Mouse (Mus musculus) myocyte (in vitro differentiated cells): ENCODE data around the gene Zmynd15. TPM values are rescaled to one million over a fixed set of nuclear protein-coding genes. Genes with fewer than 3 reads are reported as not detected.
A peak's percentile ranks its signal among the peaks of the same experiment; 100 is the strongest.

Experiments
- H3K27me3 ChIP-seq: one replicate; pipeline ENCODE4 v1.6.1; 2011; ENCODE audit not compliant: control insufficient read depth, insufficient read depth, insufficient read length
- H3K36me3 ChIP-seq: one replicate; pipeline ENCODE4 v1.6.1; 2011; ENCODE audit not compliant: control insufficient read depth, insufficient read depth
- H3K4me2 ChIP-seq: one replicate; pipeline ENCODE4 v1.6.1; 2011; ENCODE audit warnings: low read depth, control low read depth
- H3K4me3 ChIP-seq: one replicate; pipeline ENCODE4 v1.5.1; 2011; ENCODE audit warnings: mild to moderate bottlenecking, control low read depth, moderate library complexity
- H3K79me2 ChIP-seq: one replicate; pipeline ENCODE4 v1.6.1; 2011; ENCODE audit not compliant: control insufficient read depth, insufficient read depth
- H3ac ChIP-seq: one replicate; pipeline ENCODE4 v1.6.1; 2011; ENCODE audit not compliant: control insufficient read depth, insufficient read length
- CEBPB ChIP-seq: IDR thresholded peaks from 2 replicates; pipeline ENCODE4 v1.6.1; 2011; ENCODE audit warnings: mild to moderate bottlenecking, moderate library complexity; ENCODE audit not compliant: poor library complexity, insufficient read depth, severe bottlenecking
- E2F4 ChIP-seq: IDR thresholded peaks from one replicate; pipeline ENCODE4 v1.6.1; 2011; ENCODE audit warnings: mild to moderate bottlenecking, control low read depth, moderate library complexity; ENCODE audit not compliant: insufficient read depth
- MAX ChIP-seq: IDR thresholded peaks from one replicate; pipeline ENCODE4 v1.6.1; 2011; ENCODE audit warnings: low read depth, mild to moderate bottlenecking, control low read depth
- MYOD1 ChIP-seq, 3 experiments: IDR thresholded peaks; one replicate each; pipeline ENCODE4 v1.6.1; 2011; ENCODE audit warnings: control low read depth in 2 of 3, low read depth in 2 of 3, mild to moderate bottlenecking in 2 of 3, moderate library complexity in 1 of 3; ENCODE audit not compliant: insufficient read length in 2 of 3, control insufficient read depth in 1 of 3
- MYOG ChIP-seq, 3 experiments: IDR thresholded peaks; one replicate each; pipeline ENCODE4 v1.6.1; 2011; ENCODE audit warnings: control low read depth in 2 of 3, low read depth in 2 of 3, mild to moderate bottlenecking in 2 of 3; ENCODE audit not compliant: insufficient read length in 2 of 3, control insufficient read depth in 1 of 3, insufficient read depth in 1 of 3
- POLR2A ChIP-seq: IDR thresholded peaks from one replicate; pipeline ENCODE4 v1.6.1; 2011; ENCODE audit warnings: low read depth, mild to moderate bottlenecking, control low read depth, moderate library complexity; ENCODE audit not compliant: insufficient read length
- POLR2AphosphoS2 ChIP-seq: IDR thresholded peaks from one replicate; pipeline ENCODE4 v1.6.1; 2011; ENCODE audit warnings: low read depth, control low read depth; ENCODE audit not compliant: insufficient read length
- REST ChIP-seq: IDR thresholded peaks from one replicate; pipeline ENCODE4 v1.6.1; 2011; ENCODE audit warnings: mild to moderate bottlenecking, control low read depth, moderate library complexity; ENCODE audit not compliant: insufficient read depth, insufficient read length
- SRF ChIP-seq: IDR thresholded peaks from one replicate; pipeline ENCODE4 v1.6.1; 2011; ENCODE audit warnings: low read depth; ENCODE audit not compliant: control insufficient read depth, insufficient read length
- TCF12 ChIP-seq: IDR thresholded peaks from one replicate; pipeline ENCODE4 v1.6.1; 2011; ENCODE audit warnings: mild to moderate bottlenecking, control low read depth; ENCODE audit not compliant: poor library complexity, insufficient read depth, severe bottlenecking
- TCF3 ChIP-seq: IDR thresholded peaks from one replicate; pipeline ENCODE4 v1.6.1; 2011; ENCODE audit warnings: low read depth, control low read depth; ENCODE audit not compliant: insufficient read length
- USF1 ChIP-seq: IDR thresholded peaks from one replicate; pipeline ENCODE4 v1.6.1; 2011; ENCODE audit warnings: low read depth, mild to moderate bottlenecking, control low read depth, moderate library complexity
- polyA plus RNA-seq: library from polyadenylated mRNA; unstranded; fragments of >200 nt; fragmentation: generic; extraction: Trizol; gene quantifications from one replicate; pipeline ENCODE4 v1.2.1, GENCODE M21; 2012; ENCODE audit warnings: missing spikeins

The Zmynd15 gene
- polyA plus RNA-seq, 1 experiment, result not detected

DNA sequence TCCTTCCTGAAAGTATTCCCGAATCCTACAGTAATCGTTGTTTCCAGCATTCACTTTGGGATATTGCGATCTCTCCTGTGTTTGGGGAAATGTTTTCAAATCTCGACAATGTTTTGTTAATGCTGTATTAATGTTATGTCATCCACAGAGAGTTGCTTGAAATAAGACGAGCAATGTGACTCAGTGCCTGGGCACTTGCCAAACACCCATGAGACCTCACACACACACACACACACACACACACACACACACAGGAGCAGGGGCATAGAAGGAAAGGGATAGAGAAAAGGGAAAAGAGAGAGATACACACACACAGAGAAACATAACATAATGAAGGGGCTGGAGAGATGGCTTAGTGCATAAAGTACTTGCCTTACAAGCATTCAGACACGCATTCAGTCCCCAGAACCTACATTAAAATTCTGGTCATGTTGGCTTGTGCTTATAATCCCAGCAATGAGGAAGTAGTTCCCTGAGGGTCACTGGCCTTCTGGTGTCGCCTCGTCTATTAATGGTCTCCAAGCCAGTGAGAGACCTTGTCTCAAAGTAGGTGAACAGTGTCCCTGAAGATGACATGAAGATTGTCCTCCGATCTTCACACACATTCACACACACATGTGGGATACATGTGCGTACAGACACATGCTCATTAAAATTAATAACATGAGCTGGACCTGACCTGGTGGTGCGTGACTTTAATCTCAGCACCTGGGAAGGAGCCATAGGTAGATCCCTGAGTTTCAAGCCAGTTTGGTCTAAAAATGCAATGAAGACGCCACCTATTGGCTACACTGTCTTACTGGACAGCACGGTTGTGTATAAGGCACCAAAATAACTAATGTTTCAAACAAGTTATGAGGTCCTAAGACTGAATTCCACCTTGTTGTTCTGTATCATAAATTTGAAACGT lies 40.6 kb downstream of the Zmynd15 start:
- Histone ChIP-seq H3K36me3 (no peaks in the 10 kb centered on the region), H3K4me3 (no peak overlapping the region), H3ac (no peak overlapping the region), H3K27me3 (peaks cover 18% of the 10 kb centered on the region), H3K79me2 (no peaks in the 10 kb centered on the region), H3K4me2 (no peak overlapping the region)
- TF ChIP-seq TCF3, result no peak
- TF ChIP-seq MYOD1 (IDR thresholded peaks at IDR 0.05; ENCODE audit: control insufficient read depth in 1 of 3, insufficient read length in 2 of 3, low read depth in 2 of 3), result no peak
- no peak for TF ChIP-seq MAX
- no peak for TF ChIP-seq USF1
- no peak for TF ChIP-seq REST
- TF ChIP-seq POLR2AphosphoS2, result no peak
- TF ChIP-seq CEBPB, result no peak
- TF ChIP-seq SRF, result no peak
- no peak for TF ChIP-seq TCF12
- TF ChIP-seq POLR2A, result no peak
- TF ChIP-seq MYOG (IDR thresholded peaks at IDR 0.05; ENCODE audit: control insufficient read depth in 1 of 3, insufficient read depth in 1 of 3, insufficient read length in 2 of 3, low read depth in 2 of 3), result no peak

DNA sequence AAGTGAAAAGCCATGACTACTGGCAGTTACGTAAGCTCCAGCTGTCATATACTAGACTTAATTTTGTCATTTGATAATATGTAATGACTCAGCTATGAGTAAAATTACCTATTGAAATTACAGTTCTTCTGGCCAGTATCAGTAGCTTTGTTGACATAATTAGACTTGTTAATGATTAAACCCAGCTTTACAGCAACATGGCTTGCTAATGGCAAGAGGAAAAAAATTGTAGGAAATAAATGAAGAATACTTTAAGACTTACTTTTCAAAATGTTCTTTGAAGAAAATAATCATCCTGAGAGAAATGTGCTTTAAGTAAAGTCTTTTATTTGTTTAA lies 41.2 kb downstream of the Zmynd15 start:
- Histone ChIP-seq H3K79me2 (no peaks in the 10 kb centered on the region), H3K36me3 (no peaks in the 10 kb centered on the region), H3ac (no peak overlapping the region), H3K4me3 (no peak overlapping the region), H3K4me2 (no peak overlapping the region), H3K27me3 (peaks cover 19% of the 10 kb centered on the region)
- no peak for TF ChIP-seq POLR2A
- TF ChIP-seq SRF, result no peak
- TF ChIP-seq TCF12, result no peak
- TF ChIP-seq CEBPB, result no peak
- TF ChIP-seq REST, result no peak
- no peak for TF ChIP-seq MYOG (IDR thresholded peaks at IDR 0.05; ENCODE audit: control insufficient read depth in 1 of 3, insufficient read depth in 1 of 3, insufficient read length in 2 of 3, low read depth in 2 of 3)
- no peak for TF ChIP-seq MYOD1 (IDR thresholded peaks at IDR 0.05; ENCODE audit: control insufficient read depth in 1 of 3, insufficient read length in 2 of 3, low read depth in 2 of 3)
- TF ChIP-seq POLR2AphosphoS2, result no peak
- TF ChIP-seq MAX, result no peak
- no peak for TF ChIP-seq USF1
- TF ChIP-seq TCF3, result no peak
- no peak for TF ChIP-seq E2F4

- Histone ChIP-seq H3ac (no peak overlapping the region), H3K4me2 (no peak overlapping the region), H3K27me3 (peaks cover 16% of the 10 kb centered on the region), H3K36me3 (no peaks in the 10 kb centered on the region), H3K79me2 (no peaks in the 10 kb centered on the region), H3K4me3 (no peak overlapping the region)
- TF ChIP-seq POLR2AphosphoS2, result no peak
- no peak for TF ChIP-seq TCF12
Observed at GRCm38 (mm10) chr11:70502018-70502417, 42.8 kb downstream of the Zmynd15 start.

DNA sequence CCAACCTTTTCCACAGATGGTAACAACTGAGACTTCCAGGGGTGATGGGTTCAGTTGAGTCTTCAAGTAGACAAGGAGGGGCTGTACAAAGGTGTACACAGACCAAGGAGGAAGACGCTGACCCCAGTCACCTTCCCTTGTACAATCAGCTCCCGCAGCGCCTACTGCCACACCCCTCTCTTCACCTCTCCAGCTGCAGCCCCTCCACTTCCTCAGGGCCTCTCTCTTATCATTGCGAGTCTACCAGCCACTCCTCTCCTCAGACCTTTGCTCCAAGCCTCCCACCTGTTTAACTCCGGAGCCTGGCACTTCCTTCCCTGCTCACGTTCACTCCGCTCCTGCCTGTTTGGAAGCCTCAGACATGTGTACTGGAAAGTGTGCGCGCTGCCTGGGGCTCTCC lies 45.7 kb downstream of the Zmynd15 start, which contains the start of gene Tm4sf5:
TSS of gene Tm4sf5 (plus strand) at position 275 of the 400 bp plus-strand sequence.
- no peaks in the 10 kb centered on the region for H3K79me2 ChIP-seq

DNA sequence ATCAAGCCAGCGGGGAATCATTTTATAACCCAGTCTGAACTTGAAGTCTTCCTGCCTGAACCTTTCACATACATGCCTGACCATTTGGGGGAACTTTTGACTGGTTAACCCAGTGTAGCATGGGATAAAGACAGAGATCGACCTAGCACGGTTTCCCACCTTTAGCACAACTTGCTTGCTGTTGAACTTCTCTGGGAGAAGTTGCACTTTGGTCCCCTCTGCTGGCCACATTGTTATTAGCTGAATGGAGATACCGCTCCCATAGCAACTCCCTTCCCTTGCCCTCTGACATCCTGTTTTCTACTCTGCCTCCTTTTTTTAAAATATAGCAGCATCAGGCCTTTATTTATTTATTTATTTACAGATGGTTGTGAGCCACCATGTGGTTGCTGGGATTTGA lies 47.2 kb downstream of the Zmynd15 start:
- Histone ChIP-seq H3ac (no peak overlapping the region), H3K4me3 (no peak overlapping the region), H3K36me3 (no peaks in the 10 kb centered on the region), H3K4me2 (peak overlapping the region; percentile 68), H3K79me2 (no peaks in the 10 kb centered on the region), H3K27me3 (peaks cover 34% of the 10 kb centered on the region)
- no peak for TF ChIP-seq TCF12
- TF ChIP-seq USF1, result no peak
- TF ChIP-seq CEBPB, result no peak
- no peak for TF ChIP-seq MYOD1 (IDR thresholded peaks at IDR 0.05; ENCODE audit: control insufficient read depth in 1 of 3, insufficient read length in 2 of 3, low read depth in 2 of 3)

More for the DNA sequence above, 45.7 kb downstream of the Zmynd15 start, which contains the start of gene Tm4sf5:
- TF ChIP-seq MAX (no peak), POLR2A (no peak), TCF3 (no peak), MYOG (IDR thresholded peaks at IDR 0.05; ENCODE audit: control insufficient read depth in 1 of 3, insufficient read depth in 1 of 3, insufficient read length in 2 of 3, low read depth in 2 of 3) (no peak), CEBPB (no peak)
- H3K27me3 ChIP-seq, result peaks cover 26% of the 10 kb centered on the region
- no peak within 1 kb of the TSS for H3ac ChIP-seq
- H3K4me3 ChIP-seq, result no peak within 1 kb of the TSS
- no peak within 1 kb of the TSS for H3K4me2 ChIP-seq
- H3K36me3 ChIP-seq, result no peaks in the 10 kb centered on the region
